14 mouse cellular contexts compared by ENCODE assay signal in genomic region chr4:137902873-137903272, GRCm38 (mm10).
"Had no signal": no experiment of that assay in that cellular context is flagged by ENCODE, and none has a peak within 500 bp of the region (broad histone marks: within the 10 kb centered on the region; RNA-seq: fewer than 3 reads in every experiment).

No protein-coding gene starts in this region.

- H3K4me3 ChIP-seq: layer of hippocampus, adult 2 months; limb, embryonic 13.5 days had no signal

- H3K9ac ChIP-seq: limb, embryonic 13.5 days; lung, embryonic 14.5 days had no signal

- H3K9me3 ChIP-seq: limb, embryonic 13.5 days had no signal

- H3K27me3 ChIP-seq: limb, embryonic 13.5 days had no signal

- H3K27ac ChIP-seq: layer of hippocampus, adult 2 months; limb, embryonic 13.5 days had no signal

- DNase-seq: kidney, adult 8-10 months; kidney, postnatal 10 days; kidney, postnatal 4 days; lung, embryonic 14.5 days; lung, postnatal 10 days; lung, postnatal 4 days; thymus, adult 2 months; thymus, postnatal 25 days had no signal

- H3K36me3 ChIP-seq: limb, embryonic 13.5 days had no signal

- ATAC-seq: intestine, postnatal 0 days; midbrain, embryonic 16.5 days had no signal

- H3K4me2 ChIP-seq: limb, embryonic 13.5 days; liver, embryonic 11.5 days; lung, embryonic 14.5 days; midbrain, embryonic 11.5 days had no signal
